Mouse (Mus musculus): ENCODE measurements at regions not wholly inside any gene's neighbourhood (a gene's known extent, or its start where the extent isn't known, plus 50 kb on each side); places are given as distances from the start of the nearest gene placed in this dataset.

GRCm38 (mm10) chr12:113422736-113423254 lies 66.5 kb upstream of the Adam6b start:
- TF ChIP-seq CTCF (IDR thresholded peaks at IDR 0.05; ENCODE audit: extremely low read depth, insufficient read depth, low read length) (no peak), POLR2A (IDR thresholded peaks at IDR 0.05; ENCODE audit: extremely low read depth, insufficient read depth, low read length) (no peak)
